Mouse (Mus musculus): ENCODE results near the gene Fam53b. TPM values are rescaled to one million over a fixed set of nuclear protein-coding genes. Genes with fewer than 3 reads are reported as not detected.
A peak's percentile ranks its signal among the peaks of the same experiment; 100 is the strongest.

Gene Fam53b
- polyA plus RNA-seq, 1 experiment = 35.3 TPM

DNA sequence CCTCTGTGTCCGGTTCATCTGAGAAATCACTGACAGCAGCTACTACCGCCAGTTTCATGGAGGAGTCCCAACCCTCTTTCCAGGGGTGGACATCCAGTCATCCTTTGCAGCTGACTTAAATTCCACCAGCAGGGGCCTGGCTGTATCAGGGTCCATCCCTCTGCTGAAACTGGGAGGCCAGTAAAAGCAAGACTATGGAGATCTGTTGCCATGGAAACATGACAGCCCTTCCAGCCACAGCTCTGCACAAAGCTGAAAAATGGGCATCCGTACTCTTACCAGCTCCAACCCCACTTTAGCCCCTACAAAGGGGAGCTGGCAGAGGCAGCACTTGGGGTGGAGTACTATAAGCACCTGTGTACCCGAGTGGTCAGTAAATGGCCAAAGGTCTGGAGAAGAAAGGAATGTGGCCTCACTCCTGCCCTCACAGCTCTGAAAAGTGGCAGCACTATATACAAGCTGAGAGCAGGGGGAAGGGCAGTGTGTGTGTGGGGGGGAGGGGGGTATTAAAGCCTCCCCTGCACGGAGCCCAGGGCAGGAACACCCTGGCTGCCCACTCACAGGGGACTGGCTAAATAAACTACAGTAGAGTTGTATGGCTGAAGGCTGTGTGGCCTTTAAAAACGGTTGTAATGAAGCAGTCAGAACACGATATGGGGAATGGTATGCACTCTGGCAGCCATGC, 32.4 kb downstream of the Fam53b start:
- no peak overlapping the region for H3K4me3 ChIP-seq (ENCODE audit: insufficient read depth, low read length)
- no peak overlapping the region for H3K27ac ChIP-seq (ENCODE audit: insufficient read depth, low read depth, low read length)
- H3K4me1 ChIP-seq (ENCODE audit: control insufficient read depth, insufficient read depth, low read length) = peaks cover 49% of the 10 kb centered on the region
- TF ChIP-seq POLR2A (IDR thresholded peaks at IDR 0.05; ENCODE audit: borderline replicate concordance, low read depth, low read length) = no peak
- TF ChIP-seq CTCF (IDR thresholded peaks at IDR 0.05; ENCODE audit: low read depth, low read length) = no peak

DNA sequence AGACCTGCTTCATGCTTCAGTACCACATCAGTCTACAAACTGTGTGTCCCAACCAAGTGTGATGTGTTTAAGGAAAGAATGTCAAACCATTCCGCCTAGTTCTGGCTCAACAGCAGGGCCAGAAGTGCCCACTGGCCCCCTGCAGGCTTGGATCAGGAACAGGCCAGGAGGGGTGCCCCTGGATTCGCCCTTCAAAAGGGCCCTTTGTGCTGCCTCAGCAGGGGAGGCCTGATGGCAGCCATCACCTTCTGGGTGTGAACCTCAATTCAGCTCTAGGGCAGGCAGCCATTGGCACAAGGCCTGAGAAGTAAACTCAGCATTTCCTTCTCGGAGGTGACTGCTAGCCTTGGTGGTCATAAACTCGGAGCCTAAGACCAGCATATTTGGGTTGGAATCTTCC, 33.1 kb downstream of the Fam53b start:
- Histone ChIP-seq H3K4me3 (ENCODE audit: insufficient read depth, low read length) (no peak overlapping the region), H3K27ac (ENCODE audit: insufficient read depth, low read depth, low read length) (no peak overlapping the region), H3K4me1 (ENCODE audit: control insufficient read depth, insufficient read depth, low read length) (peaks cover 51% of the 10 kb centered on the region)
- TF ChIP-seq CTCF (IDR thresholded peaks at IDR 0.05; ENCODE audit: low read depth, low read length) = no peak
- no peak for TF ChIP-seq POLR2A (IDR thresholded peaks at IDR 0.05; ENCODE audit: borderline replicate concordance, low read depth, low read length)

DNA sequence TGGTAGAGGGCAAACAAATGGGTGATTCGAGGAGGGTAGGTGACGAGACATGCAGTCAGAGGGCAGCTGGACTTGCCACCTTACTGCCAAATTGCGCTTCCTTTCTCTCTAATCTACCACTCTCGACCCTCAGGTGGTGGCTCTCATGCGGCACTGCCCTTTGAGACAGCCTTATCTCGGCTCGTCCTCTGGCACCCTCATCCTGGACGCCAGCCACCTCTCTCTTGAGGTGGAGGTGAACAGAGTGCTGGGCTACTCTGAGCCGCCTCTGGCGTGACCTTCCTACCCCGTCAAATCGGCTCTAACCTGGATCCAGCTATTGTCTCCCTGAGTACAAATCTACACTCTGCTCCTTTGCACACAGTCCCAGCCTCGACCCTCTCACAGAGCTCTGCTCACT, 35.1 kb downstream of the Fam53b start:
- Histone ChIP-seq H3K4me3 (ENCODE audit: insufficient read depth, low read length) (no peak overlapping the region), H3K4me1 (ENCODE audit: control insufficient read depth, insufficient read depth, low read length) (peaks cover 39% of the 10 kb centered on the region), H3K27ac (ENCODE audit: insufficient read depth, low read depth, low read length) (no peak overlapping the region)
- TF ChIP-seq CTCF (IDR thresholded peaks at IDR 0.05; ENCODE audit: low read depth, low read length) = no peak
- no peak for TF ChIP-seq POLR2A (IDR thresholded peaks at IDR 0.05; ENCODE audit: borderline replicate concordance, low read depth, low read length)

- H3K4me1 ChIP-seq (ENCODE audit: control insufficient read depth, insufficient read depth, low read length) = peaks cover 31% of the 10 kb centered on the region
- H3K4me3 ChIP-seq (ENCODE audit: insufficient read depth, low read length) = no peak overlapping the region
- TF ChIP-seq POLR2A (IDR thresholded peaks at IDR 0.05; ENCODE audit: borderline replicate concordance, low read depth, low read length) (no peak), CTCF (IDR thresholded peaks at IDR 0.05; ENCODE audit: low read depth, low read length) (no peak)
- H3K27ac ChIP-seq (ENCODE audit: insufficient read depth, low read depth, low read length) = no peak overlapping the region
Measured at GRCm38 (mm10) chr7:132777728-132778453, 35.8 kb downstream of the Fam53b start.

DNA sequence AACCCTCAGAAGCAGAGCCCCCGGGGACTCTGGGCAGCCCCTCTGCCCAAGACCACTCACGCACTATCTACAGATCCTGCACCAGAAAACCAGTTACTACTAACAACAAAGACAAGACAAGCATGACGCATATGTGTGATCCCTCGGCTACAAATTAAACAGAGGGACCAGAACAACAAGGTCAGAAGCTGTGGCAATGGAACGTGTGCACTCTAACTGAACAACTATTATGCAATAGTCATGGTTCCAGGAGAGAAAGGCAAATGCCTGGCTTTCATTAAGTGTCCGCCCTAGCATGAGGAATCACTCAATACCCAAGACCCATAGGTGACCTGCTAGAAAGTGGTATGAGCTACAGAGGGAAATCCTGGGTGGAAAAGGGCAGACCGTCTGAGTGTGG, 36.6 kb downstream of the Fam53b start:
- H3K4me1 ChIP-seq (ENCODE audit: control insufficient read depth, insufficient read depth, low read length) = peaks cover 29% of the 10 kb centered on the region
- peak overlapping the region; percentile 85 for H3K27ac ChIP-seq (ENCODE audit: insufficient read depth, low read depth, low read length)
- no peak overlapping the region for H3K4me3 ChIP-seq (ENCODE audit: insufficient read depth, low read length)
- TF ChIP-seq POLR2A (IDR thresholded peaks at IDR 0.05; ENCODE audit: borderline replicate concordance, low read depth, low read length) = no peak
- no peak for TF ChIP-seq CTCF (IDR thresholded peaks at IDR 0.05; ENCODE audit: low read depth, low read length)

- Histone ChIP-seq H3K4me3 (ENCODE audit: insufficient read depth, low read length) (peak overlapping the region; percentile 26), H3K27ac (ENCODE audit: insufficient read depth, low read depth, low read length) (peak overlapping the region; percentile 85), H3K4me1 (ENCODE audit: control insufficient read depth, insufficient read depth, low read length) (peaks cover 29% of the 10 kb centered on the region)
- no peak for TF ChIP-seq POLR2A (IDR thresholded peaks at IDR 0.05; ENCODE audit: borderline replicate concordance, low read depth, low read length)
- no peak for TF ChIP-seq CTCF (IDR thresholded peaks at IDR 0.05; ENCODE audit: low read depth, low read length)
Measured at GRCm38 (mm10) chr7:132776338-132777111, 37.2 kb downstream of the Fam53b start.

GRCm38 (mm10) chr7:132775922-132776321, 37.8 kb downstream of the Fam53b start:
- Histone ChIP-seq H3K4me1 (ENCODE audit: control insufficient read depth, insufficient read depth, low read length) (peaks cover 29% of the 10 kb centered on the region), H3K27ac (ENCODE audit: insufficient read depth, low read depth, low read length) (peak overlapping the region; percentile 85), H3K4me3 (ENCODE audit: insufficient read depth, low read length) (peak overlapping the region; percentile 16)
- TF ChIP-seq POLR2A (IDR thresholded peaks at IDR 0.05; ENCODE audit: borderline replicate concordance, low read depth, low read length) (no peak), CTCF (IDR thresholded peaks at IDR 0.05; ENCODE audit: low read depth, low read length) (no peak)

DNA sequence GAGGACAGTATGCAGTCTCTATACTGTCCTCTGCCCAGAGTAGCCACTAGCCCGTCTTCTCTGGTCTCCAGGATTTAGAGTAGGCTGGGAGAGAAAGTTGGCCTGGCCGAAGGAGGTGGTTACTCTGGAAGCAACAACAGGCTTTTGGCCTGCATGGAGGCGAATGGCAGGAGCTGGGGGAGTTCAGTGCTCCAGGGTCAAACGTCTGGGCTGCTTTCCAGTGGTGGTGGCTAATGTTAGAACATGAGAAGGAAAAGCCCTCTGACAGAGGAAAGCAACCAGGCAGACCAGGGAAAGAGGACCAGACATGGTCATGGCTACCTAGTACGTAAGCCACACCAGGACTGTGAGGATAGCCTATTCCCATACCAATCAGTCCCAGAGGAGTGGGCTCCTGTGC, 38.4 kb downstream of the Fam53b start:
- Histone ChIP-seq H3K4me3 (ENCODE audit: insufficient read depth, low read length) (no peak overlapping the region), H3K27ac (ENCODE audit: insufficient read depth, low read depth, low read length) (no peak overlapping the region), H3K4me1 (ENCODE audit: control insufficient read depth, insufficient read depth, low read length) (peaks cover 29% of the 10 kb centered on the region)
- no peak for TF ChIP-seq POLR2A (IDR thresholded peaks at IDR 0.05; ENCODE audit: borderline replicate concordance, low read depth, low read length)
- no peak for TF ChIP-seq CTCF (IDR thresholded peaks at IDR 0.05; ENCODE audit: low read depth, low read length)

DNA sequence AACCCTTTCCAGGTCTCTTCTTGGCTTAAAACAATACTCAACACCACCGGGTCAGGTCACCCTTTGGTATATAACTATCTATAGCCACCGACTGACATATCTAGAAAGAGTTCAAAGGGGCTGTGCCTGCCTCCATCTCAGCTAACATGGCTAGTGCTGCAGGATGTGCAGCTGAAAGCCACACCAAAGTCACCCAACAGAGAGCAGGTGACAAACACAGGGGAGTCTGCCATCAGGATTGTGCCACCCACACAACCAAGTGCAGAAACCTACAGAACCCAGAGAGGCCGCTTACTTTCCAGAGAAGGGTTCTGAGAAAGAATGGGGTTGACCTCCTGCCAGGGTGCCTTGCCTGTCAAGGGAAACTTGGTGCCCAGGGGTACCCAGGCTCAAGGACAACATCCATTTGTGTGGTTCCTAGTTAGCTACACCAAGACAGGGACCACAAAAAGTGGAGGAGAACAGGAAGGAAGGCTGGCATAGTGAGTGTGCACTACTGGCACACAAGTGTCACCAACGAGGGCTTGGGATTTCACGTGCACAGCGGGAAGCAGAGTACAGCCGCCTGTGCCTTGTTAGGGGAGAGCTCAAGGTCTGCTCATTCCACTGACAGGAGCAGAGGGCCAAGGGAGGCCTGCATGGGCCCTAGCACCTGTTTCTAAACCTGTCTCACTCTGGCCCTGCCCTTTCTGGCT, 40.5 kb downstream of the Fam53b start:
- H3K4me3 ChIP-seq (ENCODE audit: insufficient read depth, low read length) = no peak overlapping the region
- TF ChIP-seq CTCF (IDR thresholded peaks at IDR 0.05; ENCODE audit: low read depth, low read length) (no peak), POLR2A (IDR thresholded peaks at IDR 0.05; ENCODE audit: borderline replicate concordance, low read depth, low read length) (no peak)
- no peak overlapping the region for H3K27ac ChIP-seq (ENCODE audit: insufficient read depth, low read depth, low read length)
- peaks cover 31% of the 10 kb centered on the region for H3K4me1 ChIP-seq (ENCODE audit: control insufficient read depth, insufficient read depth, low read length)
